Mouse (Mus musculus) stomach, embryonic 15.5 days (tissue): Measurements from ENCODE around the gene Ube2l3. TPM values are rescaled to one million over a fixed set of nuclear protein-coding genes. Genes with fewer than 3 reads are reported as not detected.

ENCODE experiments used
- ATAC-seq: fragments of 200-750 bp; cut with Nextera tagmentation; 2 replicates; pipeline ENCODE4 v1.8.0; 2017; ENCODE audit warnings: low read depth, moderate number of reproducible peaks, moderate TSS enrichment; ENCODE audit not compliant: insufficient read depth, low FRiP score
- H3K27ac ChIP-seq: fragments of 300-500 bp; sonication (generic); 2 replicates; pipeline ENCODE4 v1.5.1; 2015; ENCODE audit warnings: mild to moderate bottlenecking, inconsistent platforms
- H3K27me3 ChIP-seq: fragments of 300-500 bp; sonication (generic); replicated peaks from 2 replicates; pipeline ENCODE4 v1.6.1; 2015; ENCODE audit warnings: inconsistent platforms
- H3K36me3 ChIP-seq: fragments of 300-500 bp; sonication (generic); 2 replicates; pipeline ENCODE4 v1.6.1; 2015; ENCODE audit warnings: inconsistent platforms
- H3K4me1 ChIP-seq: fragments of 300-500 bp; sonication (generic); 2 replicates; pipeline ENCODE4 v1.6.1; 2015; ENCODE audit warnings: inconsistent platforms
- H3K4me2 ChIP-seq: fragments of 300-500 bp; sonication (generic); 2 replicates; pipeline ENCODE4 v1.6.1; 2015; ENCODE audit warnings: mild to moderate bottlenecking, inconsistent platforms
- H3K4me3 ChIP-seq: fragments of 300-500 bp; sonication (generic); replicated peaks from 2 replicates; pipeline ENCODE4 v1.5.1; 2015; ENCODE audit warnings: inconsistent platforms
- H3K9ac ChIP-seq: fragments of 300-500 bp; sonication (generic); 2 replicates; pipeline ENCODE4 v1.6.1; 2015; ENCODE audit warnings: inconsistent platforms
- H3K9me3 ChIP-seq: fragments of 300-500 bp; sonication (generic); 2 replicates; pipeline ENCODE4 v1.6.1; 2016; ENCODE audit warnings: inconsistent platforms
- WGBS: fragments of 180-500 bp; shearing (Covaris S2); methylation state at CpG from one replicate; pipeline ENCODE4 v1.1.7; 2015; 5-methylcytosine and 5-hydroxymethylcytosine counted together
- polyA plus RNA-seq: library from polyadenylated mRNA; unstranded; fragments of >200 nt; fragmentation: Nextera tagmentation; extraction: Ambion mirVana; gene quantifications from 2 replicates; pipeline ENCODE4 v1.2.1, GENCODE M21; 2015

Gene Ube2l3
- polyA plus RNA-seq = 314 and 339 TPM in 2 replicates

- 80% methylated on average over 1 of the region's 1 CpGs for WGBS
- Histone ChIP-seq H3K9ac (peak within 1 kb of the TSS; percentile 95; the same call in 1 of the 2 replicates), H3K4me2 (peak within 1 kb of the TSS; percentile 65; the same call in 1 of the 2 replicates), H3K9me3 (no peaks in the 10 kb centered on the region), H3K27ac (peak within 1 kb of the TSS; percentile 41; the same call in 1 of the 2 replicates), H3K27me3 (no peaks in the 10 kb centered on the region), H3K4me3 (peak within 1 kb of the TSS; percentile 99), H3K36me3 (no peaks in the 10 kb centered on the region), H3K4me1 (0 out of 2 replicates have a peak, but pooled peaks cover 14% of the 10 kb centered on the region)
- ATAC-seq = no peak
Observed at GRCm38 (mm10) chr16:17202549-17202948, at the start of gene Ube2l3. TSS of gene Ube2l3 (minus strand) at chr16:17202649.

GRCm38 (mm10) chr16:17251539-17251938, 49.1 kb upstream of the Ube2l3 start:
- peaks cover 22% of the 10 kb centered on the region for H3K4me1 ChIP-seq
- H3K4me2 ChIP-seq = no peak overlapping the region
- H3K27me3 ChIP-seq = no peaks in the 10 kb centered on the region
- 41% methylated on average over 3 of the region's 3 CpGs for WGBS
- H3K9me3 ChIP-seq = no peaks in the 10 kb centered on the region
- no peak overlapping the region for H3K4me3 ChIP-seq
- ATAC-seq = no peak
- 0 out of 2 replicates have a peak, but pooled peaks cover 2% of the 10 kb centered on the region for H3K36me3 ChIP-seq
- no peak overlapping the region; the same call in 1 of the 2 replicates for H3K27ac ChIP-seq
- H3K9ac ChIP-seq = no peak overlapping the region

- Histone ChIP-seq H3K4me2 (no peak overlapping the region), H3K9ac (no peak overlapping the region), H3K27me3 (no peaks in the 10 kb centered on the region), H3K4me3 (no peak overlapping the region), H3K4me1 (peaks cover 19% of the 10 kb centered on the region), H3K36me3 (no peaks in the 10 kb centered on the region), H3K9me3 (no peaks in the 10 kb centered on the region), H3K27ac (no peak overlapping the region)
- ATAC-seq = no peak
- WGBS = 41% methylated on average over 6 of the region's 6 CpGs
Observed at GRCm38 (mm10) chr16:17249135-17249534, 46.7 kb upstream of the Ube2l3 start.

GRCm38 (mm10) chr16:17247727-17248126, 45.3 kb upstream of the Ube2l3 start:
- H3K9ac ChIP-seq = no peak overlapping the region
- WGBS = 60% methylated on average over 4 of the region's 4 CpGs
- H3K27ac ChIP-seq = no peak overlapping the region
- H3K27me3 ChIP-seq = no peaks in the 10 kb centered on the region
- peaks cover 20% of the 10 kb centered on the region for H3K4me1 ChIP-seq
- ATAC-seq = no peak
- H3K9me3 ChIP-seq = no peaks in the 10 kb centered on the region
- no peak overlapping the region for H3K4me3 ChIP-seq
- no peak overlapping the region for H3K4me2 ChIP-seq
- H3K36me3 ChIP-seq = no peaks in the 10 kb centered on the region

GRCm38 (mm10) chr16:17244996-17245395, 42.5 kb upstream of the Ube2l3 start:
- Histone ChIP-seq H3K27ac (no peak overlapping the region), H3K9me3 (no peaks in the 10 kb centered on the region), H3K4me1 (peaks cover 12% of the 10 kb centered on the region; the same call in 1 of the 2 replicates), H3K36me3 (no peaks in the 10 kb centered on the region), H3K9ac (no peak overlapping the region), H3K27me3 (no peaks in the 10 kb centered on the region), H3K4me2 (no peak overlapping the region), H3K4me3 (no peak overlapping the region)
- no peak for ATAC-seq
- WGBS = 78% methylated on average over 1 of the region's 1 CpGs

- Histone ChIP-seq H3K36me3 (no peaks in the 10 kb centered on the region), H3K27me3 (no peaks in the 10 kb centered on the region), H3K27ac (no peak overlapping the region), H3K4me1 (peaks cover 21% of the 10 kb centered on the region), H3K4me3 (no peak overlapping the region), H3K9me3 (no peaks in the 10 kb centered on the region), H3K9ac (no peak overlapping the region), H3K4me2 (no peak overlapping the region)
- WGBS = 27% methylated on average over 1 of the region's 1 CpGs
- ATAC-seq = peak; percentile 29; the same call in 1 of the 2 replicates
Observed at GRCm38 (mm10) chr16:17243731-17244130, 41.3 kb upstream of the Ube2l3 start.

- Histone ChIP-seq H3K4me3 (no peak overlapping the region), H3K27ac (peak overlapping the region; percentile 21; the same call in 1 of the 2 replicates), H3K4me1 (peaks cover 38% of the 10 kb centered on the region), H3K9ac (no peak overlapping the region), H3K27me3 (no peaks in the 10 kb centered on the region), H3K4me2 (no peak overlapping the region), H3K36me3 (no peaks in the 10 kb centered on the region), H3K9me3 (no peaks in the 10 kb centered on the region)
- whole genome bisulfite sequencing = 49% methylated on average over 2 of the region's 2 CpGs
- no peak for ATAC-seq
Observed at GRCm38 (mm10) chr16:17239409-17239808, 37.0 kb upstream of the Ube2l3 start.

GRCm38 (mm10) chr16:17237634-17238033, 35.2 kb upstream of the Ube2l3 start:
- no peak overlapping the region for H3K9ac ChIP-seq
- no peak for ATAC-seq
- H3K27ac ChIP-seq = no peak overlapping the region
- H3K4me2 ChIP-seq = no peak overlapping the region
- H3K27me3 ChIP-seq = no peaks in the 10 kb centered on the region
- H3K4me3 ChIP-seq = no peak overlapping the region
- no peaks in the 10 kb centered on the region for H3K36me3 ChIP-seq
- no peaks in the 10 kb centered on the region for H3K9me3 ChIP-seq
- WGBS = 72% methylated on average over 3 of the region's 3 CpGs
- peaks cover 38% of the 10 kb centered on the region for H3K4me1 ChIP-seq

GRCm38 (mm10) chr16:17234916-17235665, 32.6 kb upstream of the Ube2l3 start:
- peaks cover 35% of the 10 kb centered on the region for H3K4me1 ChIP-seq
- H3K4me3 ChIP-seq = peak overlapping the region; percentile 95
- no peak for ATAC-seq
- H3K9ac ChIP-seq = peak overlapping the region; percentile 83; the same call in 1 of the 2 replicates
- H3K4me2 ChIP-seq = peak overlapping the region; percentile 83
- H3K27ac ChIP-seq = peak overlapping the region; percentile 91
- H3K9me3 ChIP-seq = no peaks in the 10 kb centered on the region
- H3K27me3 ChIP-seq = no peaks in the 10 kb centered on the region
- 26% methylated on average over 9 of the region's 9 CpGs for WGBS
- no peaks in the 10 kb centered on the region for H3K36me3 ChIP-seq

GRCm38 (mm10) chr16:17234499-17234895, 32.0 kb upstream of the Ube2l3 start:
- no peaks in the 10 kb centered on the region for H3K27me3 ChIP-seq
- peak overlapping the region; percentile 83 for H3K4me2 ChIP-seq
- peak overlapping the region; percentile 83 for H3K9ac ChIP-seq
- whole genome bisulfite sequencing = 0% methylated on average over 12 of the region's 12 CpGs
- H3K36me3 ChIP-seq = no peaks in the 10 kb centered on the region
- H3K4me3 ChIP-seq = peak overlapping the region; percentile 95
- no peaks in the 10 kb centered on the region for H3K9me3 ChIP-seq
- peak overlapping the region; percentile 91 for H3K27ac ChIP-seq
- H3K4me1 ChIP-seq = peaks cover 30% of the 10 kb centered on the region
- ATAC-seq = no peak

GRCm38 (mm10) chr16:17233702-17234498, 31.5 kb upstream of the Ube2l3 start:
- peak overlapping the region; percentile 83 for H3K9ac ChIP-seq
- H3K27ac ChIP-seq = peak overlapping the region; percentile 91
- H3K27me3 ChIP-seq = no peaks in the 10 kb centered on the region
- ATAC-seq = peak; percentile 16
- H3K36me3 ChIP-seq = no peaks in the 10 kb centered on the region
- H3K4me3 ChIP-seq = peak overlapping the region; percentile 95
- no peaks in the 10 kb centered on the region for H3K9me3 ChIP-seq
- peaks cover 25% of the 10 kb centered on the region for H3K4me1 ChIP-seq
- peak overlapping the region; percentile 83 for H3K4me2 ChIP-seq
- under 1% methylated on average over 58 of the region's 62 CpGs for WGBS
